Mouse (Mus musculus): ENCODE results near the gene Mtmr12. TPM values are rescaled to one million over a fixed set of nuclear protein-coding genes. Genes with fewer than 3 reads are reported as not detected.

The Mtmr12 gene
- polyA plus RNA-seq, 1 experiment from 2014 or later: 8.2 TPM

DNA sequence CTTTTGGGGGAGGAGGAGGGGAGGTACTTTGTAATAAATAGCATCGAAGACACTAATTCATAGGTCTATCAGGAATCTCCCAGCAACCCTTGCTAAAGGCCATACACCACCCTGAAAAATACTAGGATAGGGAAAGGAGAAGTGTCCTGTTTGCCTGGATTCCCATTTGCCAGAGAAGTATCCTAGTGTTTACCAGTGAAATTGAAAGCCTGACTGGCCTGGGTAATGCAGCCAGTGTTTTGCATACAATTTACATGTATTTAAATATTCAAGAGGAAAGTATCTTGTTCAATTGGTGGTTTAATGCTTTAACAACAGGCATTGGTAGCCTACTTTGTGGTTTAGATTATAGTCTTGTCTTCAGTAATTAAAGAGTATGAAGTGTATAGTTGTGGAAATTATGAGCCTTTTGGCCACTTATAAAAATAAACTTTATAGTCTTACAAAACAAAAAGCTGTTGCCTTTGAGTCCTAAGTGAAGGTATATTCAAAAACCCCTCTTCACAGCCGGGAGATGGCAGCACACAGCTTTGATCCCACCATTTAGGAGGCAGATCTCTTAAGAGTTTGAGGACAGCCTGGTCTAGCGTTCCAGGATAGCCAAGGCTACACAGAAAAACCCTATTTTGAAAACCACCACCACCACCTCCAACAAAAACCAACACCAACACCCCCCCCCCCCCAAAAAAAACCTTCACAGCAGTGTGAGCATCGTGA lies 69.4 kb downstream of the Mtmr12 start:
- DNase-seq (ENCODE audit: low spot score): peak; percentile 21
- Histone ChIP-seq H3K27me3 (replicated peaks; ENCODE audit: control insufficient read depth, insufficient read depth, low read length) (no peaks in the 10 kb centered on the region), H3K9ac (ENCODE audit: low read length) (no peak overlapping the region), H3K9me3 (replicated peaks; ENCODE audit: control insufficient read depth, low read length) (no peaks in the 10 kb centered on the region), H3K4me3 (ENCODE audit: low read depth, low read length) (no peak overlapping the region), H3K27ac (ENCODE audit: low read depth, low read length) (no peak overlapping the region), H3K36me3 (ENCODE audit: control insufficient read depth, insufficient read depth, low read length) (peaks cover 19% of the 10 kb centered on the region), H3K4me1 (ENCODE audit: control insufficient read depth, insufficient read depth, low read length) (no peaks in the 10 kb centered on the region), H3K4me2 (ENCODE audit: low read length) (no peak overlapping the region)
- WGBS: 67% methylated on average over 4 of the region's 4 CpGs
- ATAC-seq: peak; percentile 51

DNA sequence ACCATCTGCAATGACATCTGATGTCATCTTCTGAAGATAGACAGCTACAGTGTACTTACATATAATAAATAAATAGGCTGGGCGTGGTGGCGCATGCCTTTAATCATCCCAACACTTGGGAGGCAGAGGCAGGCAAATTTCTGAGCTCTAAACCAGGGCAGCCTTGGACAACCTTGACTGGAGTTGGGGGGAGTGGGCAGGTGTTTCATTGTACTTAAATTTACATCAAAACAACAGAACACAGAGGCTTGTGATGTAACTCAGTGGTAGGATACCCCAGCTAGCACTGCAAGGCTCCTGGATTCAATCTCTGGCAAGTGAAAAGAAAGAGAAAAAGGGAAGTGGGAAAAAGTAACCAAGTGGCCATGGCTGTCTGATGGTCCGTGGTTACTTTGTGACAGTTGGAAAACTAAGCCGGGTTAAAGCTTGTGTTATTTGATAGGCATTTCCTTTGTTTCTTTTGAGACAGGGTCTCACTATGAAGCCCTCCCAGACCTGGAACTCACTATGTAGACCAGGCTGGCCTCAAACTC lies 70.3 kb downstream of the Mtmr12 start:
- DNase-seq (ENCODE audit: low spot score) (no peak), ATAC-seq (no peak)
- H3K4me2 ChIP-seq (ENCODE audit: low read length): no peak overlapping the region
- no peak overlapping the region for H3K27ac ChIP-seq (ENCODE audit: low read depth, low read length)
- no peak overlapping the region for H3K4me3 ChIP-seq (ENCODE audit: low read depth, low read length)
- no peaks in the 10 kb centered on the region for H3K4me1 ChIP-seq (ENCODE audit: control insufficient read depth, insufficient read depth, low read length)
- no peak overlapping the region for H3K9ac ChIP-seq (ENCODE audit: low read length)
- no peaks in the 10 kb centered on the region for H3K27me3 ChIP-seq (replicated peaks; ENCODE audit: control insufficient read depth, insufficient read depth, low read length)
- no peaks in the 10 kb centered on the region for H3K9me3 ChIP-seq (replicated peaks; ENCODE audit: control insufficient read depth, low read length)
- WGBS: 79% methylated on average over 4 of the region's 4 CpGs
- H3K36me3 ChIP-seq (ENCODE audit: control insufficient read depth, insufficient read depth, low read length): peaks cover 9% of the 10 kb centered on the region

DNA sequence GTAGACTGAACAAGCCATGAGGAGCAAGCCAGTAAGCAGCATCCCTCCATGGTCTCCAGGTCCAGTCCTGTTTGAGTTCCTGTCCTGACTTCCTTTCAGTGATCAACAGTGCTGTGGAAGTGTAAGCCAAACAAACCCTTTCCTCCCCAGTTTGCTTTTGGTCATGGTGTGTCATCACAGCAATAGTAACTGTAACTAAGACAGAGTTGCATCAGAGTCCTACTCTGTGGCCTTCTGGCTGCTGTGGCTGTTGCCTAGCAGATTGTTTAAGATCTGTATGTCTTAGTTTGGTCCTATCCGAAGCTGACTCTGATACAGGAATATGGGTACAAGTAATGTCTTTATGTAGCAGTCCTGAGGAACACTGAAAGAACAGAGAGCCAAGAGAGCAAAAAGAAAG lies 75.0 kb downstream of the Mtmr12 start:
- no peaks in the 10 kb centered on the region for H3K9me3 ChIP-seq (replicated peaks; ENCODE audit: control insufficient read depth, low read length)
- no peak overlapping the region for H3K27ac ChIP-seq (ENCODE audit: low read depth, low read length)
- no peaks in the 10 kb centered on the region for H3K27me3 ChIP-seq (replicated peaks; ENCODE audit: control insufficient read depth, insufficient read depth, low read length)
- no peaks in the 10 kb centered on the region for H3K36me3 ChIP-seq (ENCODE audit: control insufficient read depth, insufficient read depth, low read length)
- no peak overlapping the region for H3K4me2 ChIP-seq (ENCODE audit: low read length)
- H3K9ac ChIP-seq (ENCODE audit: low read length): no peak overlapping the region
- no peaks in the 10 kb centered on the region for H3K4me1 ChIP-seq (ENCODE audit: control insufficient read depth, insufficient read depth, low read length)
- WGBS: 94% methylated on average over 1 of the region's 1 CpGs
- no peak for DNase-seq (ENCODE audit: low spot score)
- ATAC-seq: no peak
- no peak overlapping the region for H3K4me3 ChIP-seq (ENCODE audit: low read depth, low read length)

DNA sequence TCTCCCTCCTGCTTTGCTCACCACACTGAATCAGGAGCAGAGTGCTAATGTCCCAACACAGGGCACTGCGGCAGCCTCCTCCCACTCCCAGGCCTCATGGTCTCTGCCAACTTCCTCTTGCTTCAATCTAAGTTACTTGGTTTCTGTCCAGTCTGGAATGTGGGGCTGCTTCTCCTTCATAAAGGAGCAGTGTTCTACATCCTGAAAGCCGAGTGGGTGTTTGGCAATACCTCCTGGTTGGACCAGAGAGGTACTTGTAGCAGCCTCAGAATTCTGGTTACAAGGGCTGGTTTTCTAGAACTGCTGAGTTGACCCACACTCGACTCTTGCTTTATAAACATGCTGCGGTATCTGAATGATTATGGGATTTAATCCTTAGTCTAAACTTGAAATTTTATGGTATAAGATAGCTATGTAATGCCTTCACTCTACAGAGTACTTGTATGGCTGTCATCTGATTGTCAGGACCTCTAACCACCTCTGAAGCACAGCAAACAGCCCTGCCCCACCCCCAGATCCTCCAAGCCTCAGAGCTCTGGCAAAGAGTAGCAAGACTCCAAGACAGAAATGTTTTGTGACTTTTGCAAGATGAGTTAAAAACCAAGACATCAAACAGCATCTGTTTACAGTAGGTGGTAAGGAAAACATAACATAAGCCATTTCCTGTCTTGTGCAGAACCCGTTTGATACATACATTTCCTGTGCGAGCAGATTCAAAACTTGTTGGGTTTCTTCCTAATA lies 80.1 kb downstream of the Mtmr12 start:
- no peak overlapping the region for H3K27ac ChIP-seq (ENCODE audit: low read depth, low read length)
- no peak for ATAC-seq
- no peaks in the 10 kb centered on the region for H3K9me3 ChIP-seq (replicated peaks; ENCODE audit: control insufficient read depth, low read length)
- no peak overlapping the region for H3K4me3 ChIP-seq (ENCODE audit: low read depth, low read length)
- H3K9ac ChIP-seq (ENCODE audit: low read length): no peak overlapping the region
- no peaks in the 10 kb centered on the region for H3K27me3 ChIP-seq (replicated peaks; ENCODE audit: control insufficient read depth, insufficient read depth, low read length)
- 86% methylated on average over 6 of the region's 6 CpGs for WGBS
- no peaks in the 10 kb centered on the region for H3K36me3 ChIP-seq (ENCODE audit: control insufficient read depth, insufficient read depth, low read length)
- no peaks in the 10 kb centered on the region for H3K4me1 ChIP-seq (ENCODE audit: control insufficient read depth, insufficient read depth, low read length)
- no peak for DNase-seq (ENCODE audit: low spot score)
- no peak overlapping the region for H3K4me2 ChIP-seq (ENCODE audit: low read length)

DNA sequence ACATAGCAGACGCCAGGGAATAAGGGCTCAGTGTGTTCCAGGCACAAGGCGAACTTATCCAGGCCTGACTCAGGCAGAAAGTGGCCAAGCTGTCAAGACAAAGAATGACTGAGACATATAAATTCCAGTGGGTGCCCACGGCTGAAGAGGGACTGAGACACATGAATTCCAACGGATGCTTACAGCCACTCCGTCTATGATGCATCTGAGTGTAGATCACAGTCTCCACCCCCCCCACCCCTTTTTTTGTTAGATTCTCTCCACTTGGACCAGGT lies 80.6 kb downstream of the Mtmr12 start:
- H3K4me2 ChIP-seq (ENCODE audit: low read length): no peak overlapping the region
- 85% methylated on average over 5 of the region's 5 CpGs for WGBS
- no peaks in the 10 kb centered on the region for H3K27me3 ChIP-seq (replicated peaks; ENCODE audit: control insufficient read depth, insufficient read depth, low read length)
- H3K4me3 ChIP-seq (ENCODE audit: low read depth, low read length): no peak overlapping the region
- no peak for ATAC-seq
- H3K4me1 ChIP-seq (ENCODE audit: control insufficient read depth, insufficient read depth, low read length): no peaks in the 10 kb centered on the region
- no peak overlapping the region for H3K27ac ChIP-seq (ENCODE audit: low read depth, low read length)
- H3K9ac ChIP-seq (ENCODE audit: low read length): no peak overlapping the region
- no peak for DNase-seq (ENCODE audit: low spot score)
- H3K36me3 ChIP-seq (ENCODE audit: control insufficient read depth, insufficient read depth, low read length): no peaks in the 10 kb centered on the region
- H3K9me3 ChIP-seq (replicated peaks; ENCODE audit: control insufficient read depth, low read length): no peaks in the 10 kb centered on the region

DNA sequence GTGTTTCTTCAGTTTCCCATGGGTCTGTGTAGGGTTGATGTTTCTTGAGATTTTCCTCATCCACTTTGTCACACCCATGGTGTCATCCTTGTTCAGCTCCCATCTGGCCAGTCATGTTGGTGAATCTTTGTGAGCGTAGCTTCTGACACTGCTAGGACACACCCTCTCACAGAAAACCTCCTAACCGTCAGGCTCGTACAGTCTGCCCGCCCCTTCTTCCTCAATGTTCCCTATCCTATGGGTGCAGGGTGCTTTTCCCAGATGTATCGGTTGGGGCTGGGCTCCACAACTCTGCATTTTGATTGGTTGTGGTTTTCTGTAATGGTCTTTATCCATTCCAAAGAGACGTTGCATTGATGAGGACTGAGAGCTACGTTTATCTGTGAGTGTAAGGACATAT lies 85.5 kb downstream of the Mtmr12 start:
- H3K9ac ChIP-seq (ENCODE audit: low read length): no peak overlapping the region
- no peak overlapping the region for H3K27ac ChIP-seq (ENCODE audit: low read depth, low read length)
- no peaks in the 10 kb centered on the region for H3K27me3 ChIP-seq (replicated peaks; ENCODE audit: control insufficient read depth, insufficient read depth, low read length)
- no peak for ATAC-seq
- no peak overlapping the region for H3K4me2 ChIP-seq (ENCODE audit: low read length)
- H3K9me3 ChIP-seq (replicated peaks; ENCODE audit: control insufficient read depth, low read length): no peaks in the 10 kb centered on the region
- no peak for DNase-seq (ENCODE audit: low spot score)
- 84% methylated on average over 7 of the region's 7 CpGs for whole genome bisulfite sequencing
- H3K4me3 ChIP-seq (ENCODE audit: low read depth, low read length): no peak overlapping the region
- no peaks in the 10 kb centered on the region for H3K36me3 ChIP-seq (ENCODE audit: control insufficient read depth, insufficient read depth, low read length)
- no peaks in the 10 kb centered on the region for H3K4me1 ChIP-seq (ENCODE audit: control insufficient read depth, insufficient read depth, low read length)

DNA sequence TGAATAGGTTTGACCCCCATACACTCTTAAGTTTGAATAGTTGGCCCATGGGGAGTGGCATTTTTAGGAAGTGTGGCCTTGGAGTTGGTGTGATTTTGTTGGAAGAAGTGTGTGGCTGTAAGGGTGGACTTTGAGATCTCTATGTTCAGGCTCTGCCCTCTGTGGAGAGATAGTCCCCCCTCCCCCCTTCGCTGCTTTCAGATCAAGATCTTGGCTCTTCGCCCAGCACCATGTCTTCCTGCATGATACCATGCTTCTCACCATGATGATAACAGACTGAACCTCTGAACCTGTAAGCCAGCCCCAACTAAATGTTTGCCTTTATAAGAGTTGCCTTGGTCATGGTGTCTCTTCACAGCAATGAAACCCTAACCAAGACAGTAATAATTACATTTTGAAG lies 86.9 kb downstream of the Mtmr12 start:
- Histone ChIP-seq H3K9ac (ENCODE audit: low read length) (no peak overlapping the region), H3K4me3 (ENCODE audit: low read depth, low read length) (no peak overlapping the region), H3K36me3 (ENCODE audit: control insufficient read depth, insufficient read depth, low read length) (no peaks in the 10 kb centered on the region), H3K4me1 (ENCODE audit: control insufficient read depth, insufficient read depth, low read length) (no peaks in the 10 kb centered on the region), H3K9me3 (replicated peaks; ENCODE audit: control insufficient read depth, low read length) (no peaks in the 10 kb centered on the region), H3K27me3 (replicated peaks; ENCODE audit: control insufficient read depth, insufficient read depth, low read length) (no peaks in the 10 kb centered on the region), H3K4me2 (ENCODE audit: low read length) (no peak overlapping the region), H3K27ac (ENCODE audit: low read depth, low read length) (no peak overlapping the region)
- ATAC-seq (no peak), DNase-seq (ENCODE audit: low spot score) (no peak)
- 95% methylated on average over 2 of the region's 2 CpGs for WGBS

DNA sequence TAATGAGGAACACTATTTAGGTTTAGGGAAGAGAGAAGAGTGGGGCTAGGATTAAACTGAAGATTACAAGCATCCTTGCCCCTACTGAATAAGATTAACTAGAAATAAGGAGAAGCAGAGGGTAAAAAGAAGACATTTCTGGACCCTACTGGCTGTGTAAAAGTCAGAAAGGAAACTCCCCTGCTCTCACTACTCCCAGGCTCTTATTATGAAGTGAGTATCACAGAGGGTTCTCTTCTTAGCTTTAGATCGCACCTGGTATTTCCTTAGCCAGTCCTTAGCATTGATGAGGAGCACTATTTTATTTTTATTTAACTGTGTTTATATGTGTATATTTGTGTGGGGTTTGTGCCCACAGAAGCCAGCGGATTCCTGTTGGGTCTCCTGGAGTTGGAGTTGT lies 91.4 kb downstream of the Mtmr12 start:
- no peak overlapping the region for H3K27ac ChIP-seq (ENCODE audit: low read depth, low read length)
- no peak overlapping the region for H3K4me3 ChIP-seq (ENCODE audit: low read depth, low read length)
- no peaks in the 10 kb centered on the region for H3K27me3 ChIP-seq (replicated peaks; ENCODE audit: control insufficient read depth, insufficient read depth, low read length)
- no peaks in the 10 kb centered on the region for H3K9me3 ChIP-seq (replicated peaks; ENCODE audit: control insufficient read depth, low read length)
- 58% methylated on average over 2 of the region's 2 CpGs for WGBS
- DNase-seq (ENCODE audit: low spot score) (no peak), ATAC-seq (no peak)
- H3K4me2 ChIP-seq (ENCODE audit: low read length): no peak overlapping the region
- H3K4me1 ChIP-seq (ENCODE audit: control insufficient read depth, insufficient read depth, low read length): no peaks in the 10 kb centered on the region
- no peaks in the 10 kb centered on the region for H3K36me3 ChIP-seq (ENCODE audit: control insufficient read depth, insufficient read depth, low read length)
- no peak overlapping the region for H3K9ac ChIP-seq (ENCODE audit: low read length)

DNA sequence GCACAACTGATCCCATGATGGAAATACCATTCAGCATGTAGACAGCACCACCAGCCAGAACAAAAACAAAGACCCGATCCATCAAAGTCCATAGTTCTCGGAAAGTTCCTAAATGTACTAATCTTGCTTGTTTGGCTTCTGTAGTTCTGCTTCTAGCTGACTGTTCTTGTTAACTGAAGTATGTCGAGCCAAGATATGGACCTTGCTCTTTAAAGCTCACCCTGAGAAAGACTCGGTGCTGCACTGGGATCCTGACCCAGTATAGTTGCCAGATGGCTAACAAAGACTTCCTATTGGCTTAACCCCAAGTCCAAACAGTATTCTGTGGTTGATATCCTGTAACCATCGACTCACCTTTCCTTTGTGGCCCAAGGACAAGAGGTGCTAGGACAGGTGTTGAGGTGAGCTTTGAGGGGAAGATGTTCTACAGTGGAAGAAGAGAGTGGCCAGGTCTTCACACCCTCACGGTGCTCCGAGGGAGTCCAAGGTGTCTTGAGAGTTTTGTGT lies 93.5 kb downstream of the Mtmr12 start:
- WGBS: 87% methylated on average over 7 of the region's 7 CpGs
- Histone ChIP-seq H3K4me1 (ENCODE audit: control insufficient read depth, insufficient read depth, low read length) (no peaks in the 10 kb centered on the region), H3K9me3 (replicated peaks; ENCODE audit: control insufficient read depth, low read length) (no peaks in the 10 kb centered on the region), H3K27ac (ENCODE audit: low read depth, low read length) (no peak overlapping the region), H3K4me3 (ENCODE audit: low read depth, low read length) (no peak overlapping the region), H3K36me3 (ENCODE audit: control insufficient read depth, insufficient read depth, low read length) (no peaks in the 10 kb centered on the region), H3K4me2 (ENCODE audit: low read length) (no peak overlapping the region), H3K27me3 (replicated peaks; ENCODE audit: control insufficient read depth, insufficient read depth, low read length) (no peaks in the 10 kb centered on the region), H3K9ac (ENCODE audit: low read length) (no peak overlapping the region)
- DNase-seq (ENCODE audit: low spot score): no peak
- ATAC-seq: no peak

Measured in forebrain, embryonic 14.5 days (tissue).